Mouse (Mus musculus): Measurements from ENCODE around the gene Fam49a.
"Not testable (repeated sequence)": the region's sequence is repeated elsewhere in the genome, so short reads cannot be mapped to it uniquely, and the experiment has no call there.

The Fam49a gene

DNA sequence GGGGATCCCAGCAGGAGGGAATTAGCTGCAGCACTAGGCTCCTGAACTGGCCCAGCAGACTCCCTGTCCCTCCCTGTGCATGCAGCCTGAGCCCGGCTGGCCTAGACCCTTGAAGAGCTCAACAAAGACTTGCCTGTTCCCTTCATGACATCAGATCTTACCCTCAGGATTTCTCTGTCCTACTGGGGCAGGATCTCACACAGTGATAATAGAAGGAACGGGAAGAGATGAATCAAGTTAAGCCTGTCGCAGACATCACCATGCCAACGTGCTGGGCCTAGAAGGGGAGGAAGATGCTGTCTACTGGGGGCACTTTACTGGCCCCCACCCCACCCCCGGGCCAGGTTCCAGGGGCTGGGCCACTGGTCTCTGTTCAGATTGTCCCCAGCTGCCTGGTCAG is 53.1 kb downstream of the Fam49a start:
- no peak for DNase-seq

DNA sequence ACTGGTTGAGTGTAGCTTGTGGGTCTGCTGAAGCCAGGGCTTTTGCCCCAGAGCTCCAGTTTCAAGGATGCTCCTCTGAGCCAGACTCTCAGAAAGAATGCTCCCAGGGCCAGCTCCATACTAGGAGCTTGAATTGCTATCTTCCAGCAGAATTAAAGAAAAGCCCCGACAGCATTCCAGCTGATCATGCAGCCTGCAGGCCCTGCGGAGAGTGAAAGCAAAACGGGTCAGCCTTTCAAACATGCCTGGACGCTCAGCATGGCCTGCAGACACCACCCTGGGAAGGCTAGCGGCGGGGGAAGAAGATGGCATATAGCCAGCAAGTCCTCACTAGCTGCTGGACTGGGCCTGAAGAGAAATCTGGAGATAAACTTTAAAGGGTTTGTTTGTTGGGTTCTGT is 55.0 kb downstream of the Fam49a start:
- DNase-seq: peak; percentile 31

DNA sequence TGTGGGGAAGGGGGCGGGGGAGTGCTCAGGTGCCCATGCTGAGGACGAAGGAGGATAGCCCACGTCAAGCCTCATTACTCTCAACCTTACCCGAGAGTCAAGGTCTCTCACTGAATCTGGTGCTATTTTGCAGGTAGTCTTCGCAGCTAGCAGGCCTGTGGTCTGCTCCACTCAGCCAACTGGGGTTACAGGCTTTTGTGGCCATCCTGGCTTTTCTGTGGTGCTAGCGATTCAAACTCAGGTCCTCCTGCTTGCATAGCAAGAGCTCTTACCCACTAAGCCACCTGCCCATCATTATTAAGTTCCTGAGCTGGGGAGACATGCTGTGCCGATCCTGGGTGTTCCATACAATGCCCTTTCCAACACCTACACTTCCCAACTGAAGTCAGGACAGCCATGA is 55.7 kb downstream of the Fam49a start:
- peak; percentile 2 for DNase-seq

DNA sequence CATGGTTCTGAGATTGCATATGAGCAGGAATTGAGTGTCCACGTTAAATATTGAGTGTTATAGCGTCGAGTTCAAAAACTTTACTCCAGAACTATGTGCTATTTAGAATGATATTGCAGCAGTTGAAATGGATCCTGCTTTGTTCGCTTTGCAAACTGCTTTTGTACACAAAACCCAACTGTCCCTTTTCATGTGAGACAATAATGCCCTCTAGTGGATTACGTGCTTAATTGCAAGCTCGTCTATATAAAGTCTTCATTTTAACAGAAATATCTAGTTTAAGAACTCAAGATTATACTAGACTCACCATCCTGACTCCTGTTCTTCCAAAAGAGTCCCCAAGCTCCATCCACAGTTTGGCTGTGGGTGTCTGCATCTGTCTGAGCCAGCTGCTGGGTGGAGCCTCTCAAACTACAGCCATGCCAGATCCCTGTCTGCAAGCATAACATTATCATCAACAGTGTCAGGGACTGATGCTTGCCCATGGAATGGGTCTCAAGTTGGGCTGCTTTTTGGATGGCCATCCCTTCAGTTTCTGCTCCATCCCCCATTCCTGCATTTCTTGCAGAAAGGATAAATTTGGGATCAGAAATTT is 56.3 kb downstream of the Fam49a start:
- no peak for DNase-seq

DNA sequence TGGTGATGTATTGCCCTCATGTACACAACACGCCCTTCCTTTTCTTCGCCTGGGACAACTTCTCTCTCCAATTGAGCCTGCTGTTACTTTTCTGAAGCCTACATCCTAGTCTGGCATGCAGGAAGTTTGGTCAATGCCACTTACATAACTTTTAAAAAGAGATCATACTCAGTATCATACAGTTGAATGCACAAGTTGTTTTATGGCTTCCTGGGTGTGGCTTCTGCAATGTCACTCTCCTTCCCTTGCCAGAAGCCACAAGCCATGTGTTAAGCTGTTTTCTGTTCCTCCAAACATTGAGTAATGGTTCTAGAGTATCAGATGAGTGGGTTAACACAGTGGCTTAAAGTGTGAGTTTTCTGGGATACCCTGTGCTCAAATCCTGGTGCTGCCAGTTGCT is 58.8 kb downstream of the Fam49a start:
- no peak for DNase-seq

DNA sequence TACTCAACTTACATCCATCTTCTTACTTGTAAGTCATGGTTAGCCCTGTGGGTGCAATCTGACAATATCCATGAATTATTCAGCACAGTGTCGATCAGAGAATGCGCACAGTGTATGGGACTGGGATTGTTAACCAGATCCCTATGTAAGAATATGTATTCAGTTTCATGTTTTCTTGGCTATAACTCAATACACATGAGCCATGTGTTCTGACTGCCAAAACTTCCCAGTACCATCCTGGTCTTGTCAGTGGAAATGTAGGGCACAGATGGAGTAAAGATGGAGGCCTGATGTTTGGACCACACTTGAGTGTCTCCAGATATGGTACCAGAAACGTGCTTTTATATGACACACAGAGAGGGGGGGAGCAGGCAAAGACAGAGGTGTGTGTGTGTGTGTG is 59.2 kb downstream of the Fam49a start:
- DNase-seq: no peak

DNA sequence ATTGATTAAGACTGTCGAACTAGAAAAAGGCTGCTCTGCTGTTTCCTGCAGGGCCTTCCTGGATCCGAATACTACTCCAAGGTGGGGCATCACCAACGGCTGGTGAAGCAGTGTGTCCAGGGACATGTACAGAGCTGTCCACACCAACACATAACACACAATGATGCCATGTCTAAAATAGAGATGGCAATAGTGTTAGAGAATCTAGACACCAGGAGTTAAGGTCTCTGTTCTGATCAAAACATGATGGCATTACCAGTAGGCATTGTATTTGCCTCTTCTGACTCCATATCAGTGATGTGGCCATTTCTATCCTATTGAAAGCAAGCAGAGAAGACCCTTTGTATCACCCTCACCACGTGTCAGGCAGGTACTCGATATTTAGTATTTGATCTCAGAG is 61.1 kb downstream of the Fam49a start:
- DNase-seq: no peak

DNA sequence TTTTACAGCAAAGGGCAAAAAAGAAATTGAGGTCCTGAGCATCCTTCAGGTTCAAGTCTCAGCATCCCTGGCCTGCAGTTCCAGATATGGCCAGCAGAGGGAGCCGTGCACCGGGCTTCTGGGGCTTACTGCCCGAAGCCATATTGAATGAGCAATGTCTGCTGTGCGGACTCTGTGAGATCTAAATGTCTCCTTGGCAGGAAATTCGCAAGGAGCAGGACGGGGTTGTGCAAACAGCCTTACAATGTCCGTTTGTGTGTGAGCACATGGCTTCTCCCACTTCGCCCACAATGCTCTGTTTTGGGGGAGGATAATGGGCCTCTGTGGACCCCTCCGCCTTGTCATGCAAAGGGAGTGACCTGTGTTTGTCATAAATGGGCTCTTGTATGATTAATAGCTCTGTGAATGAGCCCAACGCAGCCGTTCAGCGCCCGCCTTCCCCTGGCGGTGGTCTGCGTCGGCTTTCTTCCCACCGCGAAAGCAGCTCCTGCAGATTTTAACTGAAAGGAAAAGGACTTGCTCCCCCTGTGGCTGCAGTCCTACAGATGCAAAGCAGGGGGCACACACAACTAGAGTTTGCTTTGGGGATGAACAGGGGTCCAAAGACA is 61.8 kb downstream of the Fam49a start:
- DNase-seq: peak; percentile 90

DNA sequence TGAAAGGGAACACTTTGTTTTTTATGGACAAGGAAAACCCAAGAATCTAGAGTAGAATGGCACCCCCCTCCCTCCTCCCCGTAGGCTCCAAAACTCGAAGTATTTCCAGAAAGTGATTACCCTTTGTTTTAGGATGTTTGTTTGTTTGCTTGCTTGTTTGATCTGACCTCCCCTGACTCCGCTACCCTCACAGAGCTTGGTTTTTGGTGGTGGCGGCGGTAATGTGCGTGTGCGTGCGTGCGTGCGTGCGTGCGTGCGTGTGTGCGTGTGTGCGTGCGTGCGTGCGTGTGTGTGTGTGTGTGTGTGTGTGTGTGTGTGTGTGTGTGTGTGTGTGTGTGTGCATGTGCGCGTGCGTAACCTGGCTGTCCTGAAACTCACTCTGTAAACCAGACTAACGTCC is 62.3 kb downstream of the Fam49a start:
- not testable (repeated sequence) for DNase-seq

DNA sequence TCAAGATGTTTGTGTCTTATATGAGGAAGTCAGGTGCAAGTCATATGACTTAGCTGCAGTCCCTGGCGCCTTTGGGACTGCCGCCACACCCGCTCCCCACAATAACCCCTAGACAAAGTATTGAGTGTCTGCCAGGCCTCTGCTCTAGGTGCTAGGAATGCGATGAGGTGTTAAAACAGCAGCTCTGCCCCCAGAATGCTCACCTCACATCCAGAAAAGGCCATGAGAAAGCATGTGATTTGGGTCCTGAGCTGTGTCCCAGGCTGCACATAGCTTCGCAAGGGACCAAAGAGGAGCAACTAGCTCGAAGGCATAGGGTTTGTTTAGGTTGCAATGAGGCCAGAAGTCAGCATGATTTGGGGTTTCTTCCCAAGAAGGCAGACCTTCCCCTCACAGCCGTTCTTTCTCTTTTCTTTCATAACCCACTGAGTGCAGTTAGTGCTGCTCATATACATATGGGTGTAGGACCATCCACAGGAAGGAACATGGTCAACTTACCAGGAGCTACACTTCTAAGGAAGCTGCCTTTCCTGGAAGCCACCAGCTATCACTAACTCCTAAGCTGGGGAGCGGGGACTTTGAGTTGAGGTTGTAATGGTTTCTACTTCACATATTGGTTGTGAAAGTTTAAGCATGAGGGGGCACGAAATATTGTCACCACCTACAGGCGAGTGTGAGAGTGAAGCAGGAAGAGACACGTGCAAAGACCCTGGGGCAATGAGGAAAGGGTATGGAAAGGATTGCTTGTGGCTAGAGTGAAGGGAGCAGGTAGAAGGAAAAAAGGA is 71.8 kb downstream of the Fam49a start:
- no peak for DNase-seq

DNA sequence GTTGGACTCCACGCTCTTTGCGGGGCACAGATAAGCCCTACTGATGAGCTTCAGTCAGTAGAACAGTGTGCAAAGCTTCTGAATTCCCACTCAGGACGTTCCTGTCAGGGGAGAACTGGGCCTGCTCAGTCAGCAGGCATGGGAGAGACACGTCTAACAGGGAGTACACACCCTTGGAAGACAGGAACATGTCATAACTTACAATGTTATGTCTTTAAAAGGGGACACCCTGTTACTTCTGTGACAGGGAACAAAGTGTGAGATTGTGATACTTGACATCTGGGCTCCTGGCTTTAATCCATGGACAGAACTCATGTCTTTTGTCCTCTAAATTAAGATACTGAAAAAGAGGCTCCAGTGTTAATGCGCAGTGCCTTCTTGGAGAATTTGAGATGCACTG is 72.5 kb downstream of the Fam49a start:
- DNase-seq: no peak

DNA sequence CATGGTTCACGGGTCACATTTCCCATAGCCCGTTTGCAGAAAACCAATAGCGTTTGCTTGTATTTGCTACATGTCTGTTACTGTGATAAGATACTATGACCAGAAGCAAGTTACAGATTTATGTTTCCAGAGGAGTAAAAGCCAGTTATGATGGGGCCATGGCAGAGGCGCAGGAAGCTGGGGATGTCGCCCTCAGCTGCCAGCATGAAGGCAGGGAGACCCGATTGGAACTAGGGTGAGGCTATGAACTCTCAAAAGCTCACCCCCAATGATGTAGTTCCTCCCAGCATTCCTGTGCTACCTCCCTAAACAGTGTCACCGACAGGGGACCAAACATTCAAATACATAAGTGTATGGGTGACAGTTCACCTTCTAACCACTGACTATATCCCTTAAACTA is 73.6 kb downstream of the Fam49a start:
- DNase-seq: no peak

DNA sequence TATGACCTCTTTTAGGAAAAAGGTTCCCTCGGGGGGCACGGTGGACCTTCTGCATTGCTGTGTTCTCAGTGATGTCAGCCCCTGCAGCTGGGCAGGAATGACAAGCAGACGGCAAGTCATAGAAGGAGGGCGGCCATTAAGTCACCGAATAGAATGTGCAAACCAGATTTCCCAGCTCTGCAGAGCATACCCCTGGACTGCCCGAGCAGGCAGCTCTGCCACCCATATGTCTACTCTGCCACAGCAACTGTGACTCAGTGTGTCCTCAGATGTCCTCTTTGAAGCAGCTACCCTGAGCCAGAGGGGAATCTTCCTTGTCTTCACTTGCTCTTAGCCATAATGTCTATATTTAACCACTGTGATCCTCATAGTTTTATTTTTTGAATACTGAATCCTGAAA is 75.4 kb downstream of the Fam49a start:
- DNase-seq: peak; percentile 23

DNA sequence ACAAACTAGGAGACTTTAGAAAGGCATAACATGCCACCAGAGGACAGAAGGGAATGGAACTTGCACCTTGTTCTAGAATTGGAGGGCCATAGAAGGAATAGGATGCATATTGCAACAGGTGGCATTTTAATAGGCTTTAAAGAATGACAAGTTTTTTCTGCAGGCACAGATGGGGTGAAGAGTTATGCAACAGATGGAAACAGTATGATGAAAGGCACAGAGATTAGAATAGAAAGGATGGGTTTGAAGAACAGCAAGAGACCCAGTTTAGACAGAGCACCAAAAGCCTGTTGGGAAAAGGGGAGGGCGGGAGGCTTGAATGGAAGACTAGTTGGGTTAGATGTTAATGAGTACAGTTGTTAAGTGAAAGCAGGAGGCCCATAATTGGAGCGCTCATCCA is 81.4 kb downstream of the Fam49a start:
- DNase-seq: no peak

DNA sequence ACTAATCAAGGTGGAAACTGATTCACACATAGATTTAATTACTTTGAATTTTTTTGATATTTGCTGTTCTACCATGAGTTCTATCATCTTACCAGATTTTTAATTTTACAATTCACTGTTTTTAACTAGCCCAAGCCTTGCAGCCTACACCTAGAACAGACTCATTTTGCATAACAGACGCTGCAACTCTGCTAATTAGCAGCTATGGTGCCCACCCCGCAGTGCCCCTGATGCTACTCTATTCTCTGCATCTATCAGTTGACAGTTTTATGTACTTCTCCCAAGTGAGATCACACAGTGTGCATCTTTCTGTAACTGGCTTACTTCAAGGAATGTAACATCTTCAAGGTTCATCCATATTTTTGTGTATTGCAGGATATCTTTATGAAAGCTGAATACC is 86.7 kb downstream of the Fam49a start:
- no peak for DNase-seq

DNA sequence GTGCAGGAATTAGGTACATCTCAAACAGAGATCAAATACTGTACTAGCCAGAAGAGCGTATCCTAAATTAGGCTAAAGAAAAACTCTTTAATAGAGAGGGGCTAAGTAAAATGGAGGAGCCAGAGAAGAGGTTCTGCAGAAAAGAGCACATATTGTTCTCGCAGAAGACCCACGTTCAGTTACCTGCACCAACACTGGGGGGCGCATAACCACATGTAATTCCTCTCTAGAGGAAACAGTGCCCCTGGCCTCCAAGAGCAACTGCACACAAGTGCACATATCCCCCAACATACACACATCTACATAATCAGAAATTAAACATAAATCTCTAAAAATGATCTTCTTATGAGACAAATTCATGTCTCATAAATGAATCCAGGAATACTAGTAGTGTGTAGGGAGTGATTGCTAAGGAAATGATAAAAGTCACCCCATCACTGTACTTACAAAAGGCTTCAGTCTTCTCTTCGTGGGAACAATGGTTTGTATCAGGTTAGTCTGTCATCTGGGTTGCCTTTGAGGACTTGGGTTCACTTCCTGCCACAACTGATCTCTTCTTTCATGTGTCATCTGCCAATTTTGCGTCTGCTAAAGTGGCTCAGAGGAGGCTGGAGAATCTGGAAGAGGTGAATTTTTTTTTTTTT is 87.8 kb downstream of the Fam49a start:
- no peak for DNase-seq

DNA sequence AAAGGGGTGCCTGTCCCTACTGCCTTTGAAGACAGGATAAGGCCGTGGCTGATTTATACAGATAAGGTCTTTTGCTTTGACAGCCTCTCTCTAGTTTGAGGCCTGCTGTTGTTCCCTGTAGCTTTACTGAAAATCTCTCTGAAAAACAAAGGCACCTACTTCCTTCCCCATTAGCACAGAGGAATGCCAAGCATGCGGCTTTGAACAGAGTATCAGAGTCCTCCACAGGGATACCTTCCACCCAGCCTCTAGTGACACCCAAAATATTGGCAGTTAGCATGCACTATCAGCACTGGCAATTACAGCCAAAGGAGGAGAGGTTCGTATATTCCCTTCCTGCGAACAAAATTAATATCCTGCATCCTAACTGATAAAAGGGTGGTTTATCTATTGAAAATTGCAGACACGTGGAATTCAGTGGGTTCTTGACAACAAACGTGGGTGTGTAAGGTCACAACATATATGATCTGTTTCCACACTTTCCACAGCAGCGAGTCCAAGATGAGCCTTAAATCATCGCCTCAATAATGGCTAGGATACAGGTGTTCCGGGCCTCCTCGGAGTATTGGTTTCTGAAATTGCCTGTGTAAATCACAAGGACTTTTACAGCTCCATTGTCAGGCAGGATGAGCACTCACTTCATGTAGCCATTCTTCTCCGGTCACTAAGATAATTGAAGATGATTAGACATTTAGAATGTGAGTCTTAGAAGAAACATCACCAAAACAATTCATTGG is 90.0 kb downstream of the Fam49a start:
- DNase-seq: no peak

DNA sequence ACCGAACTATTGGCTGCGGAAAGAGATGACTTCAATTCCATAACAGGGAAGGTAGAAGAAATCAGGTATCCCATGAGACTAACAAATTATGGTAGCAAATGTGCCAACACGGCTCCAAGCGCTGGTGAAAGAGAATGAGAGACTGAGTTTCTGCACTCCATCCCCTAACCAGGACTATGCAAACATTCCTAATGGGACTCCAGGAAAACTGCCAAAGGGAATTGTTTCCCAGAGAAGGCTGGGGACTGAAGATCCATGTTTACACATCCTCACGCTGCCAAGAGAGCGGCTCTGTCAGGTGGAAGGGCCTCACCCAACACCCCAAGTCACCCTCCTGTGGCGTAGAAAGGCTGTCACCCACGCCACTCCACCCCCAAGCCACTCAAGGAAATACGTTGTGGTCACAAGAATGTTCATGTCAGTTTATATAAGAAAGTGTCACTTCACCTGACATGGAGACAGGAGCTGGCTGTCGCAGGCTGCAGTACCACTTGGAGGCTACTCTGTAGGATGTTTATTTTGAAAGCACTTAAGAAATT is 92.2 kb downstream of the Fam49a start:
- no peak for DNase-seq

DNA sequence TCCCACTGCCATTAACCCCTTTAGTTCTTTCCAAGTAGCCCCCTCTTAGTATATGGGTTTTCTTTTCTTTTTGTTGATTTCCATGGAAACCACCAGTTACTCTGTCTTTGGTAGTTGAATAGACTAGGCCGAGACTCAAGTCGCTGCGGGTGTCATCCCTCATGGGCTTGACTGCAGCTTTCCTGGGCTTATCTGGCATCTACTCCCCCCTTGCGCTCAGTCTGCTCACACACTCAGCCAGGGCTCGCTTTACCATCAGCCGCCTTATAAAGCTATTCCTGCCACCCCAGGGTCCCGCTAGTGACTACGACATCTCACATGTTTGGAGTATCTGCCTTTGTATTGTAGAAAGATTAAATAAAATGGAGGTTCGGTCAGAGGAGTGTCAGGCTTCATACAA is 94.1 kb downstream of the Fam49a start:
- no peak for DNase-seq

DNA sequence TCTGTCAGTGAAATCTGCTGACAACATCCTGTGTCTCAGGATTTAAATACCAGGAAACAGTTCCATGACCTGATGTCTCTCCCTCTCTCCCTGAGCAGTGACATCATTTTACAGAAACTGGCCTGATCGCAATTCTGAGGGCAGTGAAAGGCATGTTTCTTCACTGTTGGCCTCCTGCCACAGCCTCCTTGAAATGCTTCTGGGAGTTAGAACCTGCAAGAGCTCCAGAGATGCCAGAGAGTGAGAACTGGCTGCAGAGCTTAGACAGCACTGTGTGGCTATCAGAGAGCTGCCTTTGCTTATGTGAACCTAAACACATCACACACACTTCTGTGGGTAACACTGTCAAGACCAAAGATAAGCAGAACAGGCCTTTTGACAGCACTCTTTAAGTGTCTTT is 94.5 kb downstream of the Fam49a start:
- DNase-seq: peak; percentile 50

DNA sequence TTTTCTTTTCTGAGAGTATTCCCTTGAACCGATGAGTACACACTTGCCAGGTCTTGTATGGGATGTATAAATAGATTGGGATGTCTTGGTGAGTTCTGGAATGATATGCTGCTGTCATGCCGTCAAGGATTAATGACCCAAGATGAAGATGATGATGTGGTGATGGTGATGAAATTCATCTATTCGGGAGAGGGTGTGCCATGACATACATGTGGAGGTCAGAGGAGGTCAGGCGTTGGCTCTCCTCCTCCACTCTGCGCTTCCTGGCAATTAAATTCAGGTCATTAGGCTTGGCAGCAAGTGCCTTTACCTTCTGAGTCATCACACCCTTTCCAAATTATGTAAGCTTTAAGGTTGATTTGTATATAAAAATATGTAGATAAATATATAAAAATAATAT is 95.0 kb downstream of the Fam49a start:
- no peak for DNase-seq

DNA sequence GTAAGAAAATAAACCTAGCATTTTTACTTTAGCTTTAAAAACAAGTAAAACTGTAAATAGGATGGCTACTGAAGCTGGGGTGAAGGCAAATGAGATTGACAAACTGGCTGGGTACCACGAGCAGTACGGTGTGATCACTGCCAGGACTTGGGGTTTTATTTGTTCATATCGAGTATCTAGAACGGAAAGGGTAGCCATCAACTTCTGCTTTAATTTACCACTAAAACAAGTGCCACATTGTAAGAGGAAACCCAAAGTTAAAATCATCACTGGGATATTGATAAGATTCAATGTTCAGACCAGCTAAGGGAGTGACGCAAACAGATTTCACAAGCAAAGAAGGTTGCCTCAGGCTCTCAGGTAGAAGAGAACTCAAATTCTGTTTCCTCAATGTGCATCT is 98.0 kb downstream of the Fam49a start:
- no peak for DNase-seq

DNA sequence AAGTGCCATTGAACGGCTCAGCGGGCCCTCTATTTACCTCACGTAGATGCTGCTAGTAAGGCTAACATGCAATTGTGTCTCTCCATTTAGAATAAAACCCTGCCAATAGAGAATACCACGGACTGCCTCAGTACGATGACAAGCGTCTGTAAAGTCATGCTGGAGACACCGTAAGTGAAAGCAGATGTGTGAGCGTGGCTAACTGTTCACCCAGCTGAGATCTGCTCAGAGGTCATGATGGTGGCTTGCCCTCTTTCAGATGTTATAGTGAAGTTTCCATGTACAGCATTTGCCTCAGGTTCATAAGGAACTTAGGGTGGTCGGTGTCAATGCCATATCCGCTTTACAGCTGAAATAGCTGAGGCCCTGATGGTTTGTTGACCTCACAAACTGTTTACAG is 100.4 kb downstream of the Fam49a start:
- no peak for DNase-seq
